ENCODE assay signal across 19 mouse cellular contexts in genomic region chr1:66839755-66840438, GRCm38 (mm10). TPM values are rescaled to one million over a fixed set of nuclear protein-coding genes. Genes with fewer than 3 reads are reported as not detected.
DNase-seq lines count a peak whose midpoint lies in the region; ATAC-seq and TF ChIP-seq lines count a peak whose summit lies in the region.
"Had no signal": no experiment of that assay in that cellular context is flagged by ENCODE, and none has a peak within 500 bp of the region (broad histone marks: within the 10 kb centered on the region; RNA-seq: fewer than 3 reads in every experiment).

No protein-coding gene starts in this region.

- no peak for TF ChIP-seq EP300 in liver, postnatal 0 days (IDR thresholded peaks at IDR 0.05; ENCODE audit: low read depth)

- peak overlapping the region; percentile 54 for H3K9ac ChIP-seq in heart, embryonic 13.5 days
- H3K9ac ChIP-seq in liver, embryonic 16.5 days (ENCODE audit: low read depth, low read length): no peak overlapping the region
- H3K9ac ChIP-seq in liver, embryonic 12.5 days: no peak overlapping the region
- H3K9ac ChIP-seq in liver, postnatal 0 days (replicated peaks): 0 out of 2 replicates have a peak overlapping the region, but pooled peaks have one; percentile 11
- no peak overlapping the region for H3K9ac ChIP-seq in midbrain, embryonic 16.5 days (ENCODE audit: low read depth, low read length)
- H3K9ac ChIP-seq in hindbrain, embryonic 11.5 days (ENCODE audit: low read depth, low read length): no peak overlapping the region
- H3K9ac ChIP-seq: forebrain, embryonic 15.5 days; kidney, embryonic 15.5 days; limb, embryonic 12.5 days had no signal

- WGBS in heart, embryonic 13.5 days: 40% methylated on average over 7 of the region's 7 CpGs
- 79% methylated on average over 7 of the region's 7 CpGs for WGBS in heart, embryonic 10.5 days
- 64% methylated on average over 7 of the region's 7 CpGs for WGBS in liver, embryonic 16.5 days (ENCODE audit: insufficient replicate concordance)
- 72% methylated on average over 7 of the region's 7 CpGs for WGBS in liver, embryonic 12.5 days (ENCODE audit: insufficient replicate concordance)
- 62% methylated on average over 7 of the region's 7 CpGs for WGBS in liver, postnatal 0 days (ENCODE audit: insufficient replicate concordance)
- WGBS in midbrain, embryonic 16.5 days: 76% methylated on average over 7 of the region's 7 CpGs
- 87% methylated on average over 7 of the region's 7 CpGs for WGBS in hindbrain, embryonic 11.5 days

- no peak overlapping the region for H3K4me3 ChIP-seq in heart, embryonic 13.5 days
- H3K4me3 ChIP-seq in heart, embryonic 10.5 days: no peak overlapping the region
- H3K4me3 ChIP-seq in liver, embryonic 16.5 days (ENCODE audit: low read depth, low read length): no peak overlapping the region
- no peak overlapping the region for H3K4me3 ChIP-seq in liver, embryonic 12.5 days
- H3K4me3 ChIP-seq in liver, postnatal 0 days (ENCODE audit: low read depth, low read length): no peak overlapping the region
- no peak overlapping the region for H3K4me3 ChIP-seq in midbrain, embryonic 16.5 days (ENCODE audit: low read depth, low read length)
- no peak overlapping the region for H3K4me3 ChIP-seq in hindbrain, embryonic 11.5 days (ENCODE audit: low read depth, low read length)
- H3K4me3 ChIP-seq: forebrain, embryonic 15.5 days; kidney, embryonic 15.5 days; left cerebral cortex, adult 2 months; limb, embryonic 12.5 days had no signal

- peak overlapping the region; percentile 84 for H3K27ac ChIP-seq in heart, embryonic 13.5 days (replicated peaks)
- no peak overlapping the region for H3K27ac ChIP-seq in heart, embryonic 10.5 days
- no peak overlapping the region for H3K27ac ChIP-seq in liver, embryonic 16.5 days (ENCODE audit: low read length)
- no peak overlapping the region for H3K27ac ChIP-seq in liver, embryonic 12.5 days
- H3K27ac ChIP-seq in liver, postnatal 0 days (ENCODE audit: low read depth): peak overlapping the region; percentile 30; the same call in 1 of the 2 replicates
- no peak overlapping the region for H3K27ac ChIP-seq in midbrain, embryonic 16.5 days (ENCODE audit: low read length)
- no peak overlapping the region for H3K27ac ChIP-seq in hindbrain, embryonic 11.5 days (ENCODE audit: low read depth, low read length)
- H3K27ac ChIP-seq: forebrain, embryonic 15.5 days; kidney, embryonic 15.5 days; left cerebral cortex, adult 2 months; limb, embryonic 12.5 days had no signal

- H3K27me3 ChIP-seq in heart, embryonic 13.5 days (replicated peaks): no peaks in the 10 kb centered on the region
- no peaks in the 10 kb centered on the region for H3K27me3 ChIP-seq in heart, embryonic 10.5 days (ENCODE audit: insufficient read depth, poor library complexity, severe bottlenecking)
- no peaks in the 10 kb centered on the region for H3K27me3 ChIP-seq in liver, embryonic 16.5 days (ENCODE audit: control insufficient read depth, insufficient read depth, low read depth, low read length)
- H3K27me3 ChIP-seq in liver, embryonic 12.5 days (replicated peaks): no peaks in the 10 kb centered on the region
- H3K27me3 ChIP-seq in liver, postnatal 0 days (ENCODE audit: insufficient read depth, low read length): no peaks in the 10 kb centered on the region
- H3K27me3 ChIP-seq in midbrain, embryonic 16.5 days (ENCODE audit: control insufficient read depth, insufficient read depth, low read depth, low read length): no peaks in the 10 kb centered on the region
- no peaks in the 10 kb centered on the region for H3K27me3 ChIP-seq in hindbrain, embryonic 11.5 days (ENCODE audit: control insufficient read depth, insufficient read depth, low read length)
- H3K27me3 ChIP-seq: CH12.LX; forebrain, embryonic 15.5 days; kidney, embryonic 15.5 days; limb, embryonic 12.5 days had no signal

- no peak for ATAC-seq in heart, embryonic 13.5 days (ENCODE audit: extremely low read depth, insufficient number of reproducible peaks, low FRiP score, low TSS enrichment)
- ATAC-seq in liver, embryonic 16.5 days (ENCODE audit: low read depth): peak; percentile 41; the same call in 1 of the 2 replicates
- no peak for ATAC-seq in liver, embryonic 12.5 days
- ATAC-seq in liver, postnatal 0 days: peak; percentile 33; the same call in 1 of the 2 replicates
- 0 out of 2 replicates have a peak, but pooled peaks have one; percentile 21 for ATAC-seq in midbrain, embryonic 16.5 days
- no peak for ATAC-seq in hindbrain, embryonic 11.5 days (ENCODE audit: low FRiP score)
- ATAC-seq: forebrain, embryonic 15.5 days; hindbrain, embryonic 16.5 days had no signal

- peak overlapping the region; percentile 37 for H3K4me2 ChIP-seq in heart, embryonic 13.5 days
- H3K4me2 ChIP-seq in liver, embryonic 16.5 days (ENCODE audit: low read depth, low read length): no peak overlapping the region
- H3K4me2 ChIP-seq in liver, embryonic 12.5 days: no peak overlapping the region
- no peak overlapping the region for H3K4me2 ChIP-seq in liver, postnatal 0 days (ENCODE audit: low read depth, low read length)
- H3K4me2 ChIP-seq in midbrain, embryonic 16.5 days (ENCODE audit: low read length): no peak overlapping the region
- no peak overlapping the region for H3K4me2 ChIP-seq in hindbrain, embryonic 11.5 days (replicated peaks; ENCODE audit: low read depth, low read length)
- H3K4me2 ChIP-seq: forebrain, embryonic 15.5 days; kidney, embryonic 15.5 days; limb, embryonic 12.5 days had no signal

- TF ChIP-seq CTCF in liver, postnatal 0 days (IDR thresholded peaks at IDR 0.05; ENCODE audit: low read depth): no peak

- DNase-seq in heart, embryonic 10.5 days (ENCODE audit: low spot score): no peak
- no peak for DNase-seq in liver, postnatal 0 days
- no peak for DNase-seq in kidney, postnatal 10 days
- DNase-seq in hindbrain, embryonic 11.5 days (ENCODE audit: low spot score): no peak
- DNase-seq: adrenal gland, postnatal 36 days; cerebellum, postnatal 14 days; gastrocnemius, postnatal 10 days; heart, postnatal 10 days; thymus, postnatal 25 days had no signal

- H3K36me3 ChIP-seq in heart, embryonic 13.5 days: peaks cover 75% of the 10 kb centered on the region
- H3K36me3 ChIP-seq in heart, embryonic 10.5 days: peaks cover 52% of the 10 kb centered on the region
- peaks cover 12% of the 10 kb centered on the region for H3K36me3 ChIP-seq in liver, embryonic 16.5 days (ENCODE audit: control insufficient read depth, insufficient read depth)
- H3K36me3 ChIP-seq in liver, embryonic 12.5 days: peaks cover 46% of the 10 kb centered on the region
- H3K36me3 ChIP-seq in liver, postnatal 0 days (replicated peaks; ENCODE audit: insufficient read depth, low read length): peaks cover 43% of the 10 kb centered on the region
- H3K36me3 ChIP-seq in midbrain, embryonic 16.5 days (ENCODE audit: control insufficient read depth, insufficient read depth, low read length): no peaks in the 10 kb centered on the region
- H3K36me3 ChIP-seq in hindbrain, embryonic 11.5 days (ENCODE audit: control insufficient read depth, insufficient read depth, low read length): no peaks in the 10 kb centered on the region
- H3K36me3 ChIP-seq: forebrain, embryonic 15.5 days had no signal

- H3K9me3 ChIP-seq in heart, embryonic 13.5 days: no peaks in the 10 kb centered on the region
- no peaks in the 10 kb centered on the region for H3K9me3 ChIP-seq in heart, embryonic 10.5 days
- no peaks in the 10 kb centered on the region for H3K9me3 ChIP-seq in liver, embryonic 16.5 days (replicated peaks; ENCODE audit: control insufficient read depth, low read length)
- no peaks in the 10 kb centered on the region for H3K9me3 ChIP-seq in liver, embryonic 12.5 days (replicated peaks)
- H3K9me3 ChIP-seq in liver, postnatal 0 days (ENCODE audit: low read length): no peaks in the 10 kb centered on the region
- no peaks in the 10 kb centered on the region for H3K9me3 ChIP-seq in midbrain, embryonic 16.5 days (replicated peaks; ENCODE audit: control insufficient read depth, low read length, poor library complexity, severe bottlenecking)
- no peaks in the 10 kb centered on the region for H3K9me3 ChIP-seq in hindbrain, embryonic 11.5 days (ENCODE audit: control insufficient read depth, low read length)
- H3K9me3 ChIP-seq: forebrain, embryonic 15.5 days; kidney, embryonic 15.5 days; limb, embryonic 12.5 days had no signal

- H3K4me1 ChIP-seq in heart, embryonic 13.5 days: peaks cover 25% of the 10 kb centered on the region
- no peaks in the 10 kb centered on the region for H3K4me1 ChIP-seq in heart, embryonic 10.5 days
- H3K4me1 ChIP-seq in liver, embryonic 16.5 days (ENCODE audit: control insufficient read depth, low read depth, low read length): peaks cover 2% of the 10 kb centered on the region
- H3K4me1 ChIP-seq in liver, embryonic 12.5 days: peaks cover 3% of the 10 kb centered on the region; the same call in 1 of the 2 replicates
- H3K4me1 ChIP-seq in liver, postnatal 0 days (ENCODE audit: insufficient read depth): no peaks in the 10 kb centered on the region
- no peaks in the 10 kb centered on the region for H3K4me1 ChIP-seq in midbrain, embryonic 16.5 days (ENCODE audit: control insufficient read depth, insufficient read depth, low read length)
- no peaks in the 10 kb centered on the region for H3K4me1 ChIP-seq in hindbrain, embryonic 11.5 days (replicated peaks; ENCODE audit: control insufficient read depth, insufficient read depth, low read length)
- H3K4me1 ChIP-seq: forebrain, embryonic 15.5 days; limb, embryonic 12.5 days had no signal

RNA-seq across cellular contexts. Expression of gene Kansl1l, which starts 22.5 kb away (rescaled TPM):
- 8.7 and 9.0 TPM in 2 replicates for polyA plus RNA-seq in heart, embryonic 13.5 days (2015; fragmentation: Nextera tagmentation; extraction: Ambion mirVana)
- polyA plus RNA-seq in heart, embryonic 10.5 days (2016; fragmentation: Nextera tagmentation; extraction: Ambion mirVana): 7.1 and 10.2 TPM in 2 replicates
- 3.2 and 3.7 TPM in 2 replicates for polyA plus RNA-seq in liver, embryonic 16.5 days (2015; fragmentation: Nextera tagmentation; extraction: Ambion mirVana)
- 4.3 and 4.5 TPM in 2 replicates for polyA plus RNA-seq in liver, embryonic 12.5 days (2016; fragmentation: Nextera tagmentation; extraction: Ambion mirVana)
- polyA plus RNA-seq in liver, postnatal 0 days (2015; fragmentation: Nextera tagmentation; extraction: Ambion mirVana): 4.5 and 4.8 TPM in 2 replicates
- polyA plus RNA-seq in midbrain, embryonic 16.5 days (2015; fragmentation: Nextera tagmentation; extraction: Ambion mirVana): 9.4 and 10.7 TPM in 2 replicates
- 11.8 and 16.7 TPM in 2 replicates for polyA plus RNA-seq in hindbrain, embryonic 11.5 days (2014; fragmentation: Nextera tagmentation; extraction: Ambion mirVana)

RNA-seq across cellular contexts. Expression of gene Acadl, which starts 23.2 kb away (rescaled TPM):
- polyA plus RNA-seq in heart, embryonic 13.5 days (2015; fragmentation: Nextera tagmentation; extraction: Ambion mirVana): 459 and 524 TPM in 2 replicates
- 124 and 196 TPM in 2 replicates for polyA plus RNA-seq in heart, embryonic 10.5 days (2016; fragmentation: Nextera tagmentation; extraction: Ambion mirVana)
- polyA plus RNA-seq in liver, embryonic 16.5 days (2015; fragmentation: Nextera tagmentation; extraction: Ambion mirVana): 175 and 181 TPM in 2 replicates
- polyA plus RNA-seq in liver, embryonic 12.5 days (2016; fragmentation: Nextera tagmentation; extraction: Ambion mirVana): 83.4 and 86.0 TPM in 2 replicates
- 380 and 392 TPM in 2 replicates for polyA plus RNA-seq in liver, postnatal 0 days (2015; fragmentation: Nextera tagmentation; extraction: Ambion mirVana)
- polyA plus RNA-seq in midbrain, embryonic 16.5 days (2015; fragmentation: Nextera tagmentation; extraction: Ambion mirVana): 36.3 and 42.7 TPM in 2 replicates
- polyA plus RNA-seq in hindbrain, embryonic 11.5 days (2014; fragmentation: Nextera tagmentation; extraction: Ambion mirVana): 60.3 and 62.0 TPM in 2 replicates

Comparison
In these comparisons a context has a peak if more than half of its experiments do, and no peak if none do; other contexts are left out.
1. ATAC-seq: peak in liver, embryonic 16.5 days (single experiment), liver, postnatal 0 days (single experiment) and midbrain, embryonic 16.5 days (single experiment); none in heart, embryonic 13.5 days (single experiment), liver, embryonic 12.5 days (single experiment) and hindbrain, embryonic 11.5 days (single experiment).
2. H3K27ac ChIP-seq: peak in heart, embryonic 13.5 days (single experiment) and liver, postnatal 0 days (single experiment); none in heart, embryonic 10.5 days (single experiment), liver, embryonic 16.5 days (single experiment), liver, embryonic 12.5 days (single experiment), midbrain, embryonic 16.5 days (single experiment) and hindbrain, embryonic 11.5 days (single experiment).
3. H3K9ac ChIP-seq: peak in heart, embryonic 13.5 days (single experiment) and liver, postnatal 0 days (single experiment); none in liver, embryonic 16.5 days (single experiment), liver, embryonic 12.5 days (single experiment), midbrain, embryonic 16.5 days (single experiment) and hindbrain, embryonic 11.5 days (single experiment).